Mouse (Mus musculus) left cerebral cortex, adult 2 months (tissue): ENCODE results near the gene Cryab. TPM values are rescaled to one million over a fixed set of nuclear protein-coding genes. Genes with fewer than 3 reads are reported as not detected.
A peak's percentile ranks its signal among the peaks of the same experiment; 100 is the strongest.

Experiments
- DNase-seq, 2 experiments: peaks; one replicate each; pipeline ENCODE4 v3.0.0; 2021 to 2022; ENCODE audit warnings: low spot score in 2 of 2, mixed read lengths in 1 of 2; ENCODE audit errors: extremely low spot score in 1 of 2
- H3K27ac ChIP-seq: fragments of 200-600 bp; 2 replicates; pipeline ENCODE4 v1.8.1; 2022
- H3K4me3 ChIP-seq: fragments of 200-600 bp; 2 replicates; pipeline ENCODE4 v1.8.1; 2022
- CTCF ChIP-seq: fragments of 200-600 bp; IDR thresholded peaks from 2 replicates; pipeline ENCODE4 v1.8.1; 2022; ENCODE audit warnings: antibody characterized with exemption, mild to moderate bottlenecking, moderate library complexity
- intact Hi-C: fragments of 180-260 bp; cut with DNase I; formaldehyde crosslinking; loops from one replicate; pipeline ENCODE4 v1.15.1; 2025
- total RNA-seq, 2 experiments: library from RNA; stranded (reverse); gene quantifications; 2 replicates each; pipeline ENCODE4 v1.2.3; 2021

The Cryab gene
- total RNA-seq, 2 experiments from 2014 or later, result 118 to 125 TPM

DNA sequence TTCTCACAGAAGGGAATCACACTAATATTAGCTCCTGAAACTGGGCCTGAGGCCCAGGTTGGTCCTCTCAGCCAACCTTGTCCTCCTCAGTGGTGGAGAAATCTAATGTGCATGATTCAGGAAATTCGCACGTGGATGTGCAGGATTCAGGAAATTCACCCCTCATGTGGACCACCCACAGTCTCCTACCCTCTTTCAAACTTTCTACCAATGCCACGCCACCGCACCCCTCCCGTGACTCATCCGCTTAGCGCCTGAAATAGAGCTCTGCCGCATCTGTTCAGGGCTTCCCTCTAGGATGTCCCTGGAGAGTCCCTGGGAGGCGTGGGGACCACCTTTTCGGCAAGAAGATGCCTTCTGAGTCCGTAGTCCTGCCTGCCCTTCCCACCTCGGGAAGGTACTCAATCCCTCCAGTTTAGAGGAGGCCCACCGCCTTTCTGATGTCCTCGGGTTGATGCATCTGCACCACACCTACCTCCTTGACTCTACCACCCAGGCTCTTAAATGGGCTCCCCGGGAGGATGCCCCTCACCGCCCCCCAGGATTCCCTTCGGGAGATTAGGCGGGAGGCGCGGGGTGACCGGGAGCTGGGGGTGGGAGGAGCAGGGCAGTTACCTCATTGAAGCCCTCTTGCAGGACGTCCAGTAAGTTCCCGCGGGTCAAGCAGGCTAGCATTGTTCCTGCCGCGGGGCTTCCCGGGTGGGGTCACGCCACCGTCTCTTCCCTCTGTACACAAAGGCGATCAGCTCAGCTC is 23.8 kb upstream of the Cryab start:
- intact Hi-C loops, result loop anchor here (2.0 to 5.0 kb wide), 2 partner anchors 29 to 40 kb away; partner anchors contain the start of gene Fdxacb1
- Histone ChIP-seq H3K27ac (peak overlapping the region; percentile 84), H3K4me3 (peak overlapping the region; percentile 56)
- DNase-seq, result peak; percentile 67 to 75
- TF ChIP-seq CTCF, result no peak

DNA sequence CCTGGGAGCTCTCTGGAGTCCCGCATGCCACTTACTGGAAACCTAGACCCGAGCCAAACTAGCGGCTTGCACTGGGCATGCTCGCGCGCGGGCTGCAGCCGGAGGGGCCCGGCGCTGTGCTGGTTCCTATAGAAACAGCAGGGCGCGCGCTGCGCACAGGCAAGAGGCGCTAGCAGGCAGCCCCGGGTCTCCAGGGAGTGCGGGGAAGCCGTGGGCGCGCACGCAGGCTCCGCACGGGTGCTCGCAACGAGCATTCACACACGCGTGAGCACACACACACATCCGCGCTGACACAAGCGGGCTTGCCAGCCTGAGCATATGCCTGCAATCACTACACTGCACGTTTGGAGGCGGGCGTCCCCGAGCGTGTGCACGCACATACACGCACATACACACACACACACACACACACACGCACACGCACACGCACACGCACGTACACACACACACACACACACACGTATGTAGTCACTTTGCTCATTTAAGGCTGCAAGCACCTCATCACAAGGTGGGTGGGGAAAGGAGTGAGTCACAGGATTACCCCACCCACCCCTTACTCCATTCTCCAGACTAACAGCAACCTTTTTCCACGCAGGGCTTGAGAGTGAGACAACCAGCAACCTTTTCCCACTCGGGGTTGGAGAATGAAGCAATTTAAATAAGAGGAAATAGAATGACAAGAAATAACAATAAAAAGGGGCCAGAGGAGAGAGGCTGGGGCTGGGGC is 23.0 kb upstream of the Cryab start:
- peak overlapping the region; percentile 84 for H3K27ac ChIP-seq
- peak; percentile 4 for TF ChIP-seq CTCF
- peak; percentile 83 to 88 for DNase-seq
- intact Hi-C loops, result loop anchor here (2.0 to 5.0 kb wide), 2 partner anchors 29 to 39 kb away; partner anchors contain the start of gene Fdxacb1
- peak overlapping the region; percentile 56 for H3K4me3 ChIP-seq

DNA sequence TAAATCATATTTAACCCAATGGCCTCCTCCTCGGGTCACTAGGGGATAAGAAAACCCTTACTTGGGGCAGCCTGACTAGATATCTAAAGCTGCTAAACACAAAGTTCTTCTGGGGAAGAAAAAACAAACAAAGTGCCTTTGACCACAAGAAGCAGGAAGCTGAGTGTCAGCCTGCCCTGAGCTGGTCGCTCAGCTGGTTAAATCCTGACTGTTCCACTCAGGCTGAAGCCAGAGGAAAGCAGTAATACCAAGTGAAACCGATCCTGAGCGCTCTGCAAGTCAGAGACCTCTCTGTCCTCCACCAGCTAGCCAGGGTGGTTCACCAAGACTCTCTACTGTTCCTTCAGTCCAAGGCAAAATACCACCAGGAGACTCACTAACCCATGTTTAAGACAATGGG is 21.5 kb upstream of the Cryab start:
- H3K27ac ChIP-seq, result no peak overlapping the region
- DNase-seq, result no peak
- intact Hi-C loops, result loop anchor here (5.0 kb wide), 1 partner anchor 38 kb away; the partner anchor contains the start of gene Fdxacb1
- H3K4me3 ChIP-seq, result no peak overlapping the region
- no peak for TF ChIP-seq CTCF

DNA sequence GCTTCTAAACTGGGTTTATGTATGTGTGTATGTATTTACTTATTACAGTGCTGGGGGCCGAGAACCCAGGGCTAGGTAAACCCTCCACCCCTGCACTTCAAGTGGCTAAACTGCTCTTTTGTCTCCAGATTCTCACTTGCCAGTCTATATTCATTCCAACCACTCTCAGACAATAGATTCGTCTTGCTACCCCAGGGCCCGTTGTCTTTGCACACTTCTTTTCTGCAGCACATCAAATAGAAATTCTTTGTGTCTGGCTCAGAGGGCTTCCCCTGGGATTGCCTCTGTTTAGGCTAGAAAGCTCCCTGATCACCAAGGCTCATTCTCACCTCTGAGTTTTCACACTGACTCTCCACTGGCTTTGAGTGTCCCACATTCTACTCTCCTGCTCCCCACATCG is 18.6 kb upstream of the Cryab start:
- Histone ChIP-seq H3K27ac (no peak overlapping the region), H3K4me3 (no peak overlapping the region)
- DNase-seq, result no peak
- TF ChIP-seq CTCF, result no peak
- intact Hi-C loops, result no loop called here

DNA sequence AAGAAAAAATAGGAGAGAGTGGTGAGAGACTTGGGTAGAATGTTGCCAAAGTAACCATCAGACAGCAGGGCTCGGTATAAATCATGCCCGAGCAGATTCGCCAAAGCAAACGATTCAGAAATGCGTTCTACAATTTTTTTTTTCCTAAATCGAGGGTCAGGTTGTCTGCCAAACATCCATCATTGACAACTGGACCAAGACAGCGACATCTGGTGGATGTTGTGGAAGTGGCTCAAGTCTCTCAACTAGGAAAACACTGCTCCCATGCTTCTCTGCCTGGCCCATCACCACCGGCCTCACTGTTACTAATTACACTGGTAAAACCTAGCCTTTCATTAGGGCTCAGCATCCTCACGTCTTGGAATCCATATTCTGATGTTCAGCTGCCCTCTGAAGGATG is 16.1 kb upstream of the Cryab start:
- no peak overlapping the region for H3K27ac ChIP-seq
- H3K4me3 ChIP-seq, result no peak overlapping the region
- DNase-seq, result peak; percentile 43 to 46
- peak; percentile 83 for TF ChIP-seq CTCF
- intact Hi-C loops, result loop anchor here (2.0 kb wide), 2 partner anchors 26 to 36 kb away; no protein-coding TSS in a partner anchor

DNA sequence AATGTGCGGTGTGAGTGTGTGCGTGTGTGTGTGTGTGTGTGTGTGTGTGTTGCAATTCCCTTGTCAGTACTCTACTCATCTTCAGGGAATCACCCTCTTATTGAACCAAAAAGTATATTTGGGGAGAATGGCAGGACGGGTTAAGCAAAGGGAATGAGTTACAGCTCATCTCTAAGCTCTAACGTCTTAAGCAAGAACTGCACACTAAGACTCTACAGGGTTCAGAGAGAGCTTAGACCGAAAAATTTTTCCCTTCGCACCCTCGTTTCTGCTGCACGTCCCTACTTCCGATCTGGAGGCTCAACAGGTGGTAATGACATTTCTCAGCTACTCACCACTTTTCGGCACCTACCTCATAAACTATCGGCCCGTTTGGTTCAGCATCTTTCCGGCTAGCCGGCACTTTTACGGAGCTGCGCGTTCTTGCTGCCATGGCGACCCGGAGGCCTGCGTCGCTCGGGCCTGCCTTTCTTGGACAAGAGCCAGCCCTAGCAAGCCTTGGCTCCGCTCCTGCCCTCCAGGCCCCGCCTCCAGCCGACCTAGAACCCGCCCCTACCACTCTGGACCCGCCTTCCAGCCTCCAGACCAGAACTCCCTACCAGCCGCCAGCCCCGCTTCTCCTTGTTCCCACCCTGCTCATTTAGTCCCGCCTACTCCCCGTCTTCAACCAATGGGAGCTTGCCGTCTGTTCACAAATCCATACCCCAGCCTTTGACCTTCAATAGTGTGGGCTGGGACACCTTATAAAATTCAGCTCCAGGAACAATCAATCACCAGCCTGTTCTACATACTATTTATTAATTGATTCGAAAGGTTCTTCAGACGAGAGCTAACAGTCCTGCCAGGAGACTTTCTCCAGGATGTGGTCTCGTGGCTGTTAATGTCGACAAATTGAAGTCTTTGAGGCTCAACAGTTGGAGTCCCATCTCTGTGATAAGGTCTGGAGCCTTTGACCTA is 11.9 kb upstream of the Cryab start, which contains the start of gene Dixdc1:
Gene Dixdc1 (minus strand): TSS at position 604 of the 957 bp plus-strand sequence.
- no peak within 1 kb of the TSS for H3K27ac ChIP-seq
- no peak for TF ChIP-seq CTCF

DNA sequence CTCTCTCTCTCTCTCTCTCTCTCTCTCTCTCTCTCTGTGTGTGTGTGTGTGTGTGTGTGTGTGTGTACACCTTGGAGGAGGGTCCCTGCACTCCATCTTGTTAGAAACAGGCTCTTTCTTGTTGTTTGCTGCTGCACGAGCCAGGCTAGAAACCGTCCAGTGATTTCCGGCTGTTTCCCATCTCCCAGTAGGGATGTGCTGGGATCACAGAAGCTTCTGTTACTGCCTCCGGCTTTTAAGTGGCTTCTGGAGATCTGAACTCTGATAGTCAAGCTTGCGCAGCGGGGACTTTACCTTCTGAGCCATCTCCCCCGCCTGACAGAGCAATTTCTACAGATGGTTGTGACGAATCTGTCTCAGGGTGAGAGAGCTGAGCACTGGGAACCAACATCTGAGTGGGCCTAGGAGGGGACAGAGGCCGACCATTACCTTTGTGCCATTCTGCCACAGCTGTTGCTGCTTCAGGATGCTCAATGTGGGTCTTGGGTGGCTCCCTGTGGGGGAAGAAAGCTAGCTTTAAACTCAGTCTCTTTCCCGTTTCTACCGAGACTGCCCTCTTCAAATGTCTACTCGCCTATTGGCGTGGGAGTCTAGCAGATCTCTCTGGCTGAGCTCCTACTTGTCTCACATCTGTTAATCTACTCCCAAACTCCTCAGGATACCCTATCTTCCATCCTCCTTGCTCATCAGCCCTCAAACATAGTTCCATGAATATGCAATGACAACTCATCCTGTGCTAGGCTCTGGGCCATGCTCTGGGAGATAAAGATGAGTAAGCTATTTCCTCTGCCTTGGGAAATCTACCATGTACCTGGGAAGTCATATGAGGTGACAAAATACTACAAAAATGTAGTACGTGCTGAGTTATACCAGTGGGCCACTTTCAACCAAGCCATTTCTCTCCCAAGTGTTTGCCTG is 10.0 kb upstream of the Cryab start:
- H3K27ac ChIP-seq, result no peak overlapping the region
- no peak for DNase-seq
- intact Hi-C loops, result no loop called here
- H3K4me3 ChIP-seq, result no peak overlapping the region
- no peak for TF ChIP-seq CTCF

More for the DNA sequence above, 11.9 kb upstream of the Cryab start, which contains the start of gene Dixdc1:
- DNase-seq, result peak; percentile 87 to 91
- intact Hi-C loops, result no loop called here
- H3K4me3 ChIP-seq, result peak within 1 kb of the TSS; percentile 49

DNA sequence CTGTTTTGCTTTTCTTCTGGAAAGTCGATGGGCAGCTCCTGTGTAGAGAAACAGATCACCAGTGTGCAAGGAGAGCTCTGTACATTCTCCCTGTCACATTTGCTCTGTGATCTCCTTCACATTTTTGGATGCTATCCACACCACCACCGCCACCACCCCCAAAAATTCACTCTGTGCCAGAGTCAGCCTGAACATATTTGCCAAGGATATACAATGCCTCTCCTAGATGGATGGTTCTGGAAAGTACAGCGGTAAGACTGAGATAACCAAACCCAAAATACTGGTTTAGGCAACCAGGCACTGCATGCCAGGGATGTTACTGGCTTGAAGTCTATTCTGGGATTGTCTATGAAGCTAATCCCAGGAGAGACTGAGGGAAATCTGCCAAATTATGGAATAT is 8.9 kb upstream of the Cryab start:
- no peak for TF ChIP-seq CTCF
- intact Hi-C loops, result no loop called here
- Histone ChIP-seq H3K4me3 (no peak overlapping the region), H3K27ac (no peak overlapping the region)
- no peak for DNase-seq

DNA sequence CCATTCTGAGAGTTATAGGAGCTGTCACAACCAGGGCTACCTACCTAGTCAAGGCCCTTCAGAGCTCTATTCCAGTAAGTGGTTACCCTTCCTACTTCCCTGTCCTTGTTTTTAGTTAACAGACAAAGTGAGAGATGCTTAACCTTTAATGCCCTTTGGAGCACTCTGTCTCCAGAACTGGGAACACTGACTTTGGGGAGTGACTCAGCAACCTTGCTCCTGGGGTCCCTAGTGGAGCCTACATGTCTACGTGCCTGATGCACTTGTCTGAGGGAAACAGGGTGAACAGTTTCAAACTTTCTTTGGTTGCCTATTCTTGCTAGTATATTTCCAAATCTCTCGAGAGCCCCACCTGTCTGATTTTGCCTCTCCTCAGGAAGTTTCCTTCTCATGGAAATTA is 8.4 kb upstream of the Cryab start:
- no peak overlapping the region for H3K4me3 ChIP-seq
- no peak overlapping the region for H3K27ac ChIP-seq
- DNase-seq, result no peak
- intact Hi-C loops, result no loop called here
- no peak for TF ChIP-seq CTCF

DNA sequence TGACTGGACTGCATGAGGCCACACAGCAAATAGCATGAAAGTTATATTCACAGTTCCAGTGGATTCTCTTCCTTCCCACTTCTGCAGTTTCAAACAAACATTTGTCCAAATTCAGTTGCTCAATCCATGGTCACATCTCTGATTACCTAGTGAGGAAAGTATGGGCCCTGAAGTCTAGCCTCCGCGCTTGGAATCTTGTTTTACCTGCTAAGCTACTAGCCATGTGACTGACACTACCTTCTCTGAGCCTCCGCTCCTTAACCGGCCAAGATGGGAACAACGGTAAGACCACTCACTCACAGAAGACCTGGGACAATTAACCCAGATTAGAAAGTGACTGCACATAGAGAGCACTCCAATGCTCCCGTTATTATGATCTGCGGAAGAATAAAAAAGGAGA is 5.3 kb upstream of the Cryab start:
- H3K4me3 ChIP-seq, result peak overlapping the region; percentile 38
- no peak for DNase-seq
- TF ChIP-seq CTCF, result no peak
- 0 out of 2 replicates have a peak overlapping the region, but pooled peaks have one; percentile 1 for H3K27ac ChIP-seq
- intact Hi-C loops, result no loop called here
